Comparison of ENCODE assay signal across 9 mouse cellular contexts in genomic region chr7:74059684-74060083, GRCm38 (mm10). TPM values are rescaled to one million over a fixed set of nuclear protein-coding genes. Genes with fewer than 3 reads are reported as not detected.
"Had no signal": no experiment of that assay in that cellular context is flagged by ENCODE, and none has a peak within 500 bp of the region (broad histone marks: within the 10 kb centered on the region; RNA-seq: fewer than 3 reads in every experiment).

No protein-coding gene starts in this region.

- ATAC-seq: intestine, embryonic 15.5 days; midbrain, embryonic 15.5 days had no signal

- DNase-seq: kidney, adult 9 months; layer of hippocampus, postnatal 36 days; liver, embryonic 13.5 days; lung, adult 2 months; thymus, adult 18-20 months; thymus, postnatal 36 days had no signal

RNA-seq across cellular contexts. Expression of gene St8sia2, which starts 46.2 kb away (rescaled TPM):
- total RNA-seq: liver, adult 2 months had no signal
